Mouse (Mus musculus): ENCODE measurements around the gene Gm20807. TPM values are rescaled to one million over a fixed set of nuclear protein-coding genes. Genes with fewer than 3 reads are reported as not detected.
"Not testable (repeated sequence)": the region's sequence is repeated elsewhere in the genome, so short reads cannot be mapped to it uniquely, and the experiment has no call there.

Gene Gm20807
- not detected in 2 replicates for polyA plus RNA-seq (2015; fragmentation: Nextera tagmentation; extraction: Ambion mirVana)

GRCm38 (mm10) chrY:13042591-13042990 is at the start of gene Gm20807:
TSS of gene Gm20807 (plus strand) at chrY:13042891.
- not testable (repeated sequence) for H3K27ac ChIP-seq; H3K9me3 ChIP-seq; H3K36me3 ChIP-seq (replicated peaks); H3K4me3 ChIP-seq; H3K4me2 ChIP-seq; H3K27me3 ChIP-seq (replicated peaks); H3K9ac ChIP-seq; H3K4me1 ChIP-seq; ATAC-seq (replicated peaks)

Other genes starting within 250 kb of the Gm20807 start
- gene Gm21891, start 90.6 kb downstream of the Gm20807 start, polyA plus RNA-seq (2015; fragmentation: Nextera tagmentation; extraction: Ambion mirVana): not detected in 2 replicates
- not detected in 2 replicates for gene Gm21425, start 119.1 kb downstream of the Gm20807 start, polyA plus RNA-seq (2015; fragmentation: Nextera tagmentation; extraction: Ambion mirVana)
- not detected in 2 replicates for gene Gm21828, start 181.0 kb downstream of the Gm20807 start, polyA plus RNA-seq (2015; fragmentation: Nextera tagmentation; extraction: Ambion mirVana)
- gene Gm21440, start 209.5 kb downstream of the Gm20807 start, polyA plus RNA-seq (2015; fragmentation: Nextera tagmentation; extraction: Ambion mirVana): not detected in 2 replicates
- not detected in 2 replicates for gene Gm21454, start 209.6 kb downstream of the Gm20807 start, polyA plus RNA-seq (2015; fragmentation: Nextera tagmentation; extraction: Ambion mirVana)

Measured in midbrain, embryonic 15.5 days (tissue).